Mouse (Mus musculus) forebrain, postnatal 0 days (tissue): ENCODE measurements around the gene Kcnk10. TPM values are rescaled to one million over a fixed set of nuclear protein-coding genes. Genes with fewer than 3 reads are reported as not detected.

ENCODE experiments used
- ATAC-seq: fragments of 200-750 bp; cut with Nextera tagmentation; 2 replicates; pipeline ENCODE4 v1.8.0; 2017; ENCODE audit warnings: mild to moderate bottlenecking, moderate library complexity
- DNase-seq: peaks from one replicate; pipeline ENCODE4 v3.0.0-alpha.2; 2015
- H3K27ac ChIP-seq: fragments of 300-500 bp; sonication (generic); 2 replicates; pipeline ENCODE4 v1.5.1; 2014; ENCODE audit warnings: low read depth, mild to moderate bottlenecking, antibody characterized with exemption, low read length, moderate library complexity, mixed read lengths
- H3K27me3 ChIP-seq: fragments of 300-500 bp; sonication (generic); 2 replicates; pipeline ENCODE4 v1.6.1; 2014; ENCODE audit warnings: mild to moderate bottlenecking, low read length, mixed read lengths; ENCODE audit not compliant: insufficient read depth
- H3K36me3 ChIP-seq: fragments of 300-500 bp; sonication (generic); 2 replicates; pipeline ENCODE4 v1.6.1; 2014; ENCODE audit warnings: mild to moderate bottlenecking, moderate library complexity; ENCODE audit not compliant: insufficient read depth
- H3K4me1 ChIP-seq: fragments of 300-500 bp; sonication (generic); 2 replicates; pipeline ENCODE4 v1.6.1; 2014; ENCODE audit warnings: antibody characterized with exemption; ENCODE audit not compliant: insufficient read depth
- H3K4me2 ChIP-seq: fragments of 300-500 bp; sonication (generic); 2 replicates; pipeline ENCODE4 v1.6.1; 2014; ENCODE audit warnings: low read depth, mild to moderate bottlenecking, moderate library complexity
- H3K4me3 ChIP-seq: fragments of 300-500 bp; sonication (generic); 2 replicates; pipeline ENCODE4 v1.5.1; 2014; ENCODE audit warnings: low read depth, low read length, mixed read lengths
- H3K9ac ChIP-seq: fragments of 300-500 bp; sonication (generic); 2 replicates; pipeline ENCODE4 v1.6.1; 2014; ENCODE audit warnings: mild to moderate bottlenecking
- H3K9me3 ChIP-seq: fragments of 300-500 bp; sonication (generic); 2 replicates; pipeline ENCODE4 v1.6.1; 2016; ENCODE audit warnings: low read length
- CTCF ChIP-seq: sonication (generic); IDR thresholded peaks from 2 replicates; pipeline ENCODE4 v1.5.1; 2016; ENCODE audit warnings: antibody characterized with exemption, control low read depth, low read depth
- WGBS: fragments of 180-500 bp; shearing (Covaris S2); extraction: QIAGEN DNeasy Blood & Tissue Kit; methylation state at CpG from one replicate; pipeline ENCODE4 v1.1.7; 2014; 5-methylcytosine and 5-hydroxymethylcytosine counted together
- polyA plus RNA-seq: library from polyadenylated mRNA; unstranded; fragments of >200 nt; fragmentation: Nextera tagmentation; extraction: Ambion mirVana; gene quantifications from 2 replicates; pipeline ENCODE4 v1.2.1, GENCODE M21; 2015
- total RNA-seq: library from RNA; depleted of rRNA; stranded (reverse); fragments of >200 nt; gene quantifications from 2 replicates; pipeline ENCODE4 v1.2.3, GENCODE M21; 2014

Kcnk10 gene
- total and polyA plus RNA-seq, 2 experiments from 2014 or later = 40.9 to 59.7 TPM

GRCm38 (mm10) chr12:98614910-98615508 is 36.9 kb upstream of the Kcnk10 start:
- WGBS = 70% methylated on average over 3 of the region's 3 CpGs
- Histone ChIP-seq H3K36me3 (no peaks in the 10 kb centered on the region), H3K27me3 (no peaks in the 10 kb centered on the region), H3K4me2 (no peak overlapping the region), H3K27ac (0 out of 2 replicates have a peak overlapping the region, but pooled peaks have one; percentile 29), H3K9me3 (no peaks in the 10 kb centered on the region), H3K4me1 (peaks cover 3% of the 10 kb centered on the region; the same call in 1 of the 2 replicates), H3K4me3 (no peak overlapping the region), H3K9ac (no peak overlapping the region)
- DNase-seq (no peak), ATAC-seq (peak; percentile 77)
- no peak for TF ChIP-seq CTCF

GRCm38 (mm10) chr12:98610341-98610740 is 32.2 kb upstream of the Kcnk10 start:
- H3K27ac ChIP-seq = no peak overlapping the region
- no peak overlapping the region for H3K9ac ChIP-seq
- no peak overlapping the region for H3K4me2 ChIP-seq
- no peaks in the 10 kb centered on the region for H3K27me3 ChIP-seq
- TF ChIP-seq CTCF = no peak
- ATAC-seq (no peak), DNase-seq (no peak)
- WGBS = 67% methylated on average over 3 of the region's 3 CpGs
- peaks cover under 1% of the 10 kb centered on the region; the same call in 1 of the 2 replicates for H3K4me1 ChIP-seq
- H3K4me3 ChIP-seq = no peak overlapping the region
- no peaks in the 10 kb centered on the region for H3K36me3 ChIP-seq
- H3K9me3 ChIP-seq = no peaks in the 10 kb centered on the region

- ATAC-seq (peak; percentile 30; the same call in 1 of the 2 replicates), DNase-seq (peak; percentile 39)
- WGBS = 40% methylated on average over 5 of the region's 5 CpGs
- no peaks in the 10 kb centered on the region for H3K27me3 ChIP-seq
- no peaks in the 10 kb centered on the region for H3K4me1 ChIP-seq
- no peaks in the 10 kb centered on the region for H3K36me3 ChIP-seq
- H3K4me3 ChIP-seq = no peak overlapping the region
- H3K4me2 ChIP-seq = no peak overlapping the region
- H3K27ac ChIP-seq = no peak overlapping the region
- no peaks in the 10 kb centered on the region for H3K9me3 ChIP-seq
- no peak overlapping the region for H3K9ac ChIP-seq
- no peak for TF ChIP-seq CTCF
Measured at GRCm38 (mm10) chr12:98606595-98607290, 28.6 kb upstream of the Kcnk10 start.

- H3K27me3 ChIP-seq = no peaks in the 10 kb centered on the region
- H3K9ac ChIP-seq = no peak overlapping the region
- H3K27ac ChIP-seq = no peak overlapping the region
- no peak overlapping the region for H3K4me3 ChIP-seq
- TF ChIP-seq CTCF = no peak
- H3K9me3 ChIP-seq = no peaks in the 10 kb centered on the region
- no peak for DNase-seq
- ATAC-seq = no peak
- no peak overlapping the region for H3K4me2 ChIP-seq
- no peaks in the 10 kb centered on the region for H3K4me1 ChIP-seq
- 83% methylated on average over 1 of the region's 1 CpGs for WGBS
- H3K36me3 ChIP-seq = no peaks in the 10 kb centered on the region
Measured at GRCm38 (mm10) chr12:98605264-98605663, 27.2 kb upstream of the Kcnk10 start.

GRCm38 (mm10) chr12:98602114-98602513 is 24.0 kb upstream of the Kcnk10 start:
- WGBS = 14% methylated on average over 6 of the region's 6 CpGs
- ATAC-seq (peak; percentile 89), DNase-seq (peak; percentile 72)
- no peak for TF ChIP-seq CTCF
- no peaks in the 10 kb centered on the region for H3K4me1 ChIP-seq
- H3K9me3 ChIP-seq = no peaks in the 10 kb centered on the region
- peak overlapping the region; percentile 59; the same call in 1 of the 2 replicates for H3K27ac ChIP-seq
- H3K36me3 ChIP-seq = no peaks in the 10 kb centered on the region
- no peak overlapping the region for H3K9ac ChIP-seq
- no peak overlapping the region for H3K4me3 ChIP-seq
- H3K4me2 ChIP-seq = no peak overlapping the region
- no peaks in the 10 kb centered on the region for H3K27me3 ChIP-seq

GRCm38 (mm10) chr12:98600861-98601260 is 22.8 kb upstream of the Kcnk10 start:
- DNase-seq (no peak), ATAC-seq (no peak)
- H3K4me2 ChIP-seq = no peak overlapping the region
- H3K9me3 ChIP-seq = no peaks in the 10 kb centered on the region
- H3K4me3 ChIP-seq = no peak overlapping the region
- 85% methylated on average over 5 of the region's 5 CpGs for WGBS
- H3K27ac ChIP-seq = no peak overlapping the region
- no peaks in the 10 kb centered on the region for H3K27me3 ChIP-seq
- no peaks in the 10 kb centered on the region for H3K4me1 ChIP-seq
- H3K9ac ChIP-seq = no peak overlapping the region
- TF ChIP-seq CTCF = no peak
- no peaks in the 10 kb centered on the region for H3K36me3 ChIP-seq

- H3K27ac ChIP-seq = no peak overlapping the region
- no peak for TF ChIP-seq CTCF
- 95% methylated on average over 2 of the region's 2 CpGs for WGBS
Measured at GRCm38 (mm10) chr12:98591016-98591415, 12.9 kb upstream of the Kcnk10 start.

More at GRCm38 (mm10) chr12:98591016-98591415, 12.9 kb upstream of the Kcnk10 start:
- Histone ChIP-seq H3K4me3 (no peak overlapping the region), H3K27me3 (no peaks in the 10 kb centered on the region), H3K4me1 (no peaks in the 10 kb centered on the region), H3K4me2 (no peak overlapping the region), H3K9me3 (peaks cover 6% of the 10 kb centered on the region; the same call in 1 of the 2 replicates), H3K9ac (no peak overlapping the region), H3K36me3 (no peaks in the 10 kb centered on the region)
- no peak for DNase-seq
- no peak for ATAC-seq
